Mouse (Mus musculus) intestine, embryonic 15.5 days (tissue): ENCODE data around the gene Irak1bp1. TPM values are rescaled to one million over a fixed set of nuclear protein-coding genes. Genes with fewer than 3 reads are reported as not detected.

Experiments used
- ATAC-seq: fragments of 200-750 bp; cut with Nextera tagmentation; 2 replicates; pipeline ENCODE4 v1.8.0; 2017; ENCODE audit warnings: moderate TSS enrichment, moderate library complexity
- H3K27ac ChIP-seq: fragments of 300-500 bp; sonication (generic); 2 replicates; pipeline ENCODE4 v1.5.1; 2015; ENCODE audit warnings: mild to moderate bottlenecking, inconsistent platforms
- H3K27me3 ChIP-seq: fragments of 300-500 bp; sonication (generic); replicated peaks from 2 replicates; pipeline ENCODE4 v1.6.1; 2015; ENCODE audit warnings: inconsistent platforms
- H3K36me3 ChIP-seq: fragments of 300-500 bp; sonication (generic); 2 replicates; pipeline ENCODE4 v1.6.1; 2015; ENCODE audit warnings: inconsistent platforms
- H3K4me1 ChIP-seq: fragments of 300-500 bp; sonication (generic); replicated peaks from 2 replicates; pipeline ENCODE4 v1.6.1; 2015; ENCODE audit warnings: inconsistent platforms
- H3K4me2 ChIP-seq: fragments of 300-500 bp; sonication (generic); replicated peaks from 2 replicates; pipeline ENCODE4 v1.6.1; 2015; ENCODE audit warnings: mild to moderate bottlenecking, inconsistent platforms
- H3K4me3 ChIP-seq: fragments of 300-500 bp; sonication (generic); replicated peaks from 2 replicates; pipeline ENCODE4 v1.5.1; 2015; ENCODE audit warnings: inconsistent platforms
- H3K9ac ChIP-seq: fragments of 300-500 bp; sonication (generic); 2 replicates; pipeline ENCODE4 v1.6.1; 2015; ENCODE audit warnings: inconsistent platforms
- H3K9me3 ChIP-seq: fragments of 300-500 bp; sonication (generic); 2 replicates; pipeline ENCODE4 v1.6.1; 2016; ENCODE audit warnings: inconsistent platforms
- WGBS: fragments of 180-500 bp; shearing (Covaris S2); methylation state at CpG from one replicate; pipeline ENCODE4 v1.1.7; 2015; 5-methylcytosine and 5-hydroxymethylcytosine counted together
- polyA plus RNA-seq: library from polyadenylated mRNA; unstranded; fragments of >200 nt; fragmentation: Nextera tagmentation; extraction: Ambion mirVana; gene quantifications from 2 replicates; pipeline ENCODE4 v1.2.1, GENCODE M21; 2015

The Irak1bp1 gene
- polyA plus RNA-seq: 11.6 and 14.1 TPM in 2 replicates

DNA sequence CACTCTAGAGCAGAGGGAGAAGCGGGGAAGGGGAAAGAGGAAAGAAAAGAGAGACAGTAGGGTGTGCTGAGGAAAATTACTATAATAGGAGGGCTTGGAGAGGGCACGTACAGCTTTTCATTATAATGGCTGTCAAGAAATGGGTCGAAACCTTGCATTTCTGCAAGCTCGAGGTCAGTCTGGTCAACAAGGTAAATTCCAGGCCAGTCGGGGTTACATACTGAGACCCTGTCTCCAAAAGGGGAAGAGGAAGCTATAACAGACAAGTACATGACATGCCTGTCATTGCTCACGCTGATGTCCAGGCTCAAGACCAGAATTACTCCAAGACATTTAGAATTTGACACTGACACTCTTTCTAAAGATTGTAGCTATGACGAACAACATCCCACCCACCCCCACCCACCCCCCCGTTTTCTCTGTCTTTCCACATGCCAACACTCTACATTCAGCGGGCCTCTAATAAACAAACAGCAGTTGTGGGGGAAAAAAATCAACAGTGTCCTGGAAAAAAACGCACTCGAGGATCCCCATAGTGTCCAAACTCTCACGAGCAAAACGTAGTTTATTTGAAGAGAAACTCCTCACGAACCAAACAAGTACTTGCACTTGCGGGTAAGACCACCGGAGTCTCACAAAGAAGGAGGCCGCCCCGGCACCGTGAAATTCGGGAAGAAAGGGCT lies at the start of gene Irak1bp1:
Gene Irak1bp1 (plus strand): TSS at position 534 of the 683 bp plus-strand sequence.
- peak within 1 kb of the TSS; percentile 78 for H3K27ac ChIP-seq
- peak; percentile 29 for ATAC-seq
- 0 out of 2 replicates have a peak, but pooled peaks cover 4% of the 10 kb centered on the region for H3K4me1 ChIP-seq
- WGBS: 15% methylated on average over 20 of the region's 20 CpGs
- no peaks in the 10 kb centered on the region for H3K27me3 ChIP-seq
- H3K36me3 ChIP-seq: no peaks in the 10 kb centered on the region
- H3K9me3 ChIP-seq: no peaks in the 10 kb centered on the region
- peak within 1 kb of the TSS; percentile 87 for H3K4me2 ChIP-seq
- H3K4me3 ChIP-seq: peak within 1 kb of the TSS; percentile 81
- H3K9ac ChIP-seq: peak within 1 kb of the TSS; percentile 72

- Histone ChIP-seq H3K4me3 (no peak overlapping the region), H3K9me3 (no peaks in the 10 kb centered on the region), H3K9ac (no peak overlapping the region), H3K27me3 (no peaks in the 10 kb centered on the region), H3K4me1 (no peaks in the 10 kb centered on the region), H3K4me2 (no peak overlapping the region), H3K27ac (no peak overlapping the region), H3K36me3 (no peaks in the 10 kb centered on the region)
- WGBS: 74% methylated on average over 9 of the region's 9 CpGs
- no peak for ATAC-seq
Observed at GRCm38 (mm10) chr9:82788375-82788774, 41.0 kb upstream of the Irak1bp1 start.

- 68% methylated on average over 8 of the region's 8 CpGs for WGBS
- Histone ChIP-seq H3K4me3 (no peak overlapping the region), H3K4me1 (no peaks in the 10 kb centered on the region), H3K36me3 (no peaks in the 10 kb centered on the region), H3K27ac (no peak overlapping the region), H3K9me3 (no peaks in the 10 kb centered on the region), H3K27me3 (no peaks in the 10 kb centered on the region), H3K9ac (no peak overlapping the region), H3K4me2 (no peak overlapping the region)
- ATAC-seq: no peak
Observed at GRCm38 (mm10) chr9:82800360-82800759, 29.0 kb upstream of the Irak1bp1 start.

DNA sequence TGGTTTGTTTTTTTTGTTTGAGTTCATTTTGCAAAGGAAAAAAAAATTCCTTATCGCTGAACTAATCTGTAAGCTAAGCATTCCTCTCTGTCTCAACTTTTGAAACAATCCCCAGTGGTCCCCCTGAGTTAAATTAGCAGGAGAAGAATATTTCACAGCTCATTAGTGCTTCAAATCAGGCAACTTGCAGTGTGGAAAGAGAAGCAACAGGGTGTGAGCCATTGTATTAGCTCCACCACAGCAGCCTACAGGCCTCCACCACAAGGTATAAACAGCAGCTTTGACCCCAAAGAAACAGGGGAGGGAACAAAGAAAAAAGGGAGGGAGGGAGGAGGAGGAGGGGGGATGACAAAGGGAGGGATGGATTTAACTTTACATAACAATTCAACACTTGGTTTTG lies 22.2 kb upstream of the Irak1bp1 start:
- Histone ChIP-seq H3K4me2 (no peak overlapping the region), H3K36me3 (no peaks in the 10 kb centered on the region), H3K9me3 (no peaks in the 10 kb centered on the region), H3K27ac (no peak overlapping the region), H3K4me3 (no peak overlapping the region), H3K27me3 (no peaks in the 10 kb centered on the region), H3K4me1 (no peaks in the 10 kb centered on the region), H3K9ac (no peak overlapping the region)
- ATAC-seq: no peak
- 39% methylated on average over 1 of the region's 1 CpGs for WGBS

DNA sequence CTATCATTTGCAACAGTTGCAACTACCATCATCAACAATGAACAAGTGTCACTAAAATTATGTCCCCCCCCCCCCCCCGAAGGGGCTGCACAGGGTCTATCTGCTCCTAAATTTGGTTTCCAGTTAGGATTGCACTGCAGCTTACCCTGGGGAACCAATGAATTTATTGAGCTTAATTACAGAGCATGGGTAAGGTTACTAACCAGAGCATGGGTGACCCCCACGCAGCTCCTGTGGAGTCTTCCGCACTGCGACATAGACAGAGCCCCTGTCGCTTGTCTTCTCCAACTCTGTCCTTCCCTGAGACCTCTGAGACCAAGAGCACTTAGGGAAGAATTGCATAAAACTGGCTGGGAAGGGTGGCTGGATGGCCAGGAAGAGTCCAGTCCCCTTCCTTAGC lies 21.7 kb upstream of the Irak1bp1 start:
- no peaks in the 10 kb centered on the region for H3K4me1 ChIP-seq
- H3K36me3 ChIP-seq: no peaks in the 10 kb centered on the region
- no peak overlapping the region for H3K9ac ChIP-seq
- H3K9me3 ChIP-seq: no peaks in the 10 kb centered on the region
- H3K27me3 ChIP-seq: no peaks in the 10 kb centered on the region
- no peak overlapping the region for H3K4me2 ChIP-seq
- H3K27ac ChIP-seq: no peak overlapping the region
- H3K4me3 ChIP-seq: no peak overlapping the region
- no peak for ATAC-seq
- 60% methylated on average over 5 of the region's 5 CpGs for WGBS

- 71% methylated on average over 12 of the region's 12 CpGs for WGBS
Observed at GRCm38 (mm10) chr9:82812172-82812963, 17.0 kb upstream of the Irak1bp1 start.

DNA sequence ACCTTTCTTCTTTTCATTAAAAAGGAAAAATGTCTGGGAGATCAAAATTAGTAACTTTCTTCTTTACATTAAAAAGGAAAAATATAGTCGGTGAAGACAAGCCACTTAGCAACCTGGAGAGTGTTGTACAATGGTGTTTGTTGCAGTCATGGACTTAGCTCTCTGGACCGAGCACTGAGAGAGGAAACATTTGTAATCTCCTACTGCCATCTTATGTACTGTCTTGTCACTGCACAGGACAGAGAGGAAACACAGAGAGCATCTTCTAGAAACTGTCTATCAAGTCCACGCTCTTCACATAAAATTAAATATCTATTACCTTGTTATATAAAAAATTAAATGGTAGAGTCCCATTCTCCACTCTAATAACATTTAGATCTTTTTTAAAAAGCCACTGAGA lies 14.8 kb upstream of the Irak1bp1 start:
- Histone ChIP-seq H3K27ac (no peak overlapping the region), H3K9me3 (no peaks in the 10 kb centered on the region), H3K4me1 (no peaks in the 10 kb centered on the region), H3K27me3 (no peaks in the 10 kb centered on the region), H3K4me2 (no peak overlapping the region), H3K36me3 (no peaks in the 10 kb centered on the region), H3K9ac (no peak overlapping the region), H3K4me3 (no peak overlapping the region)
- 59% methylated on average over 3 of the region's 3 CpGs for WGBS
- no peak for ATAC-seq

More at GRCm38 (mm10) chr9:82812172-82812963, 17.0 kb upstream of the Irak1bp1 start:
- Histone ChIP-seq H3K4me1 (no peaks in the 10 kb centered on the region), H3K4me2 (no peak overlapping the region), H3K4me3 (no peak overlapping the region), H3K36me3 (no peaks in the 10 kb centered on the region), H3K9ac (no peak overlapping the region), H3K27me3 (no peaks in the 10 kb centered on the region), H3K9me3 (no peaks in the 10 kb centered on the region), H3K27ac (no peak overlapping the region)
- no peak for ATAC-seq

DNA sequence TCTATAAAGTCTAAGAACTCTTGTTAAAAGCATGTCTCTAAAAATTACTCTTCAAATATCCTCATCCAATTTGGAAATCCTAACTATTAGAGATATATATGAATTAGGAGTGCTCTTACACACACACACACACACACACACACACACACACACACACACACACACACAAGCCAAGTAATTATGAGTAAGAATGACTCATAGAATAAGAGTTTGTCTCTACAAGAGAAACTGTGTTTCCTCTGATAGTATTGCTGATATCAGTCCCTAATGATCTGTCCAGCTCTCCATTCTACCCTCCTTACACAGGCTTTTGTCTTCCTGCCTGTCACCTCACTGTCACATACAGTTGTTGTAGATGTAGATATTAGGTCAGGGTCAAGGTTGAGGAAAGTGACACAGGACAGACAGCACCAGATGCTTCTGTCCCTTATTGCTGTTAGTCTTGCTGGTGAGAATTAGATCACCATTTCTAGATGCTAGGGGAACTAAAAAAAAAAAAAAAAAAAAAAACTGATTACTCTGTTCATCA lies 14.0 kb upstream of the Irak1bp1 start:
- H3K4me1 ChIP-seq: no peaks in the 10 kb centered on the region

GRCm38 (mm10) chr9:82826426-82826825 lies 2.9 kb upstream of the Irak1bp1 start:
- WGBS: 92% methylated on average over 6 of the region's 6 CpGs
- Histone ChIP-seq H3K27ac (no peak overlapping the region), H3K4me2 (no peak overlapping the region), H3K9ac (no peak overlapping the region), H3K9me3 (no peaks in the 10 kb centered on the region), H3K4me3 (no peak overlapping the region), H3K27me3 (no peaks in the 10 kb centered on the region), H3K4me1 (0 out of 2 replicates have a peak, but pooled peaks cover 4% of the 10 kb centered on the region), H3K36me3 (no peaks in the 10 kb centered on the region)
- ATAC-seq: no peak

More for the DNA sequence above, 14.0 kb upstream of the Irak1bp1 start:
- Histone ChIP-seq H3K4me3 (no peak overlapping the region), H3K27ac (no peak overlapping the region), H3K4me2 (no peak overlapping the region), H3K27me3 (no peaks in the 10 kb centered on the region), H3K9me3 (no peaks in the 10 kb centered on the region), H3K36me3 (no peaks in the 10 kb centered on the region), H3K9ac (no peak overlapping the region)
- no peak for ATAC-seq

DNA sequence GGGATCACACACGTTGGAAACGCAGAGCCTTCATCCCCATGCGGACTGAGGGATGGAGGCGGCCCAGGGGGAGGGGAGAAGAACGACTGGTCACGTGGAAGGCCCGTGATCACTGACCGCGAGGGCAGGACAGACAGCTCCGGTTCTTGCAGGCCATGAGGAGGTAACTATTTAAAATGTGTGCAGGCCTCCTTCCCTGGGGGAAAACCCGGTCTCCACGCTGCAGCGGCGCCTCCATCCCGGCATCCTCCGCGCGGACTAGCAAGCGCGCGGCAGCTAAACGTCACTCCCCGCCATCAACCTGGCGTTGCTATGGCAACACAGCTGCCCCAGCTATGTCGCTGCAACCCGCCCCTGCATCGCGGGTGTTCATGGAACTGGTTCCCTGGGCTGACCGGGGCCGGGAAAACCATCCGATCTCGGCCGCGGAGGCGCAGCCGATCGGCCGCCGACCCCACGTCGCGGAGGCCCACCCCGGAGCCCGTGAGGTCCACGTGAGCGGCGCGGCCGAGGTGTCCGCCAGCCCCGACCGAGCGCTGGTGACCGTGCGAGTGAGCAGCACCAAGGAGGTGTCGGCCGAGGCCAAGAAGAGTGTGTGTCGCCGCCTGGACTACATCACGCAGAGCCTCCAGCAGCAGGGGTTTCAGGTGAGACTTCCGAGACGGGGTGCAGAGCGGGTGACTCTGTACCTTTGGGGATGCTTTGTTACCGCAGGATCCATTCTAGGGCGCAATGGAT lies 522 bp downstream of the Irak1bp1 start:
- Histone ChIP-seq H3K27me3 (no peaks in the 10 kb centered on the region), H3K4me3 (peak overlapping the region; percentile 81), H3K9me3 (no peaks in the 10 kb centered on the region), H3K27ac (peak overlapping the region; percentile 78), H3K4me1 (0 out of 2 replicates have a peak, but pooled peaks cover 4% of the 10 kb centered on the region), H3K36me3 (no peaks in the 10 kb centered on the region), H3K9ac (peak overlapping the region; percentile 72), H3K4me2 (peak overlapping the region; percentile 87)
- WGBS: under 1% methylated on average over 65 of the region's 65 CpGs
- peak; percentile 98 for ATAC-seq

- Histone ChIP-seq H3K9me3 (no peaks in the 10 kb centered on the region), H3K27ac (no peak overlapping the region), H3K4me2 (no peak overlapping the region), H3K9ac (no peak overlapping the region), H3K4me1 (0 out of 2 replicates have a peak, but pooled peaks cover 4% of the 10 kb centered on the region), H3K4me3 (no peak overlapping the region), H3K36me3 (no peaks in the 10 kb centered on the region), H3K27me3 (no peaks in the 10 kb centered on the region)
- no peak for ATAC-seq
- 34% methylated on average over 4 of the region's 4 CpGs for WGBS
Observed at GRCm38 (mm10) chr9:82831891-82832290, 2.6 kb downstream of the Irak1bp1 start.

- Histone ChIP-seq H3K27me3 (no peaks in the 10 kb centered on the region), H3K4me2 (no peak overlapping the region), H3K4me3 (no peak overlapping the region), H3K9ac (no peak overlapping the region), H3K4me1 (no peaks in the 10 kb centered on the region), H3K9me3 (no peaks in the 10 kb centered on the region), H3K36me3 (no peaks in the 10 kb centered on the region), H3K27ac (no peak overlapping the region)
- WGBS: 65% methylated on average over 6 of the region's 6 CpGs
- no peak for ATAC-seq
Observed at GRCm38 (mm10) chr9:82835921-82836320, 6.6 kb downstream of the Irak1bp1 start.
